In genomic region chr4:150001221-150001860, GRCm38 (mm10) we compare ENCODE assay signal across 8 mouse cellular contexts. TPM values are rescaled to one million over a fixed set of nuclear protein-coding genes. Genes with fewer than 3 reads are reported as not detected.
DNase-seq lines count a peak whose midpoint lies in the region; ATAC-seq and TF ChIP-seq lines count a peak whose summit lies in the region.

No protein-coding gene starts in this region.

- intact Hi-C loops in left cerebral cortex, postnatal 36 days (cut with DNase I) = no loop called here

- ATAC-seq in intestine, postnatal 0 days = no peak
- ATAC-seq in lung, postnatal 0 days = no peak; the same call in 1 of the 2 replicates
- ATAC-seq in forebrain, embryonic 15.5 days (replicated peaks) = no peak

- TF ChIP-seq CTCF in ES-Bruce4 (IDR thresholded peaks at IDR 0.05; ENCODE audit: low read depth, low read length) = no peak
- no peak for TF ChIP-seq CTCF in intestine, postnatal 0 days (IDR thresholded peaks at IDR 0.05; ENCODE audit: low read depth)
- no peak for TF ChIP-seq CTCF in lung, postnatal 0 days (IDR thresholded peaks at IDR 0.05)

- TF ChIP-seq EP300 in ES-Bruce4 (IDR thresholded peaks at IDR 0.05; ENCODE audit: insufficient read depth, low read depth, low read length) = no peak
- TF ChIP-seq EP300 in lung, postnatal 0 days (IDR thresholded peaks at IDR 0.05) = no peak

- no peak for TF ChIP-seq POLR2A in ES-Bruce4 (IDR thresholded peaks at IDR 0.05; ENCODE audit: insufficient read depth, low read length)

- no peaks in the 10 kb centered on the region for H3K9me3 ChIP-seq in ES-Bruce4 (replicated peaks; ENCODE audit: control insufficient read depth, insufficient read depth, low read length, poor library complexity, severe bottlenecking)
- H3K9me3 ChIP-seq in intestine, postnatal 0 days (ENCODE audit: control insufficient read depth) = no peaks in the 10 kb centered on the region
- H3K9me3 ChIP-seq in lung, postnatal 0 days (ENCODE audit: low read length) = no peaks in the 10 kb centered on the region
- H3K9me3 ChIP-seq in forebrain, embryonic 15.5 days = no peaks in the 10 kb centered on the region

- peak overlapping the region; percentile 80 for H3K27ac ChIP-seq in ES-Bruce4 (ENCODE audit: insufficient read depth, low read length)
- H3K27ac ChIP-seq in intestine, postnatal 0 days (ENCODE audit: low read depth, low read length) = peak overlapping the region; percentile 96
- H3K27ac ChIP-seq in lung, postnatal 0 days (ENCODE audit: low read length) = peak overlapping the region; percentile 89
- no peak overlapping the region for H3K27ac ChIP-seq in forebrain, embryonic 15.5 days (replicated peaks)

- peak; percentile 9 for DNase-seq in adrenal gland, postnatal 25 days
- DNase-seq in adrenal gland, postnatal 36 days = no peak
- peak; percentile 65 for DNase-seq in lung, postnatal 0 days (ENCODE audit: low spot score)
- no peak for DNase-seq in c-Kit-positive CD71-positive TER-119-positive erythroid progenitor cells, embryonic 14.5 days (ENCODE audit: low spot score)
- DNase-seq in left cerebral cortex, postnatal 36 days (ENCODE audit: low spot score in 2 of 2) = no peak

- H3K4me1 ChIP-seq in ES-Bruce4 (ENCODE audit: control insufficient read depth, insufficient read depth, low read length) = peaks cover 18% of the 10 kb centered on the region
- H3K4me1 ChIP-seq in intestine, postnatal 0 days (replicated peaks; ENCODE audit: control insufficient read depth, insufficient read depth, low read length) = peaks cover 19% of the 10 kb centered on the region
- H3K4me1 ChIP-seq in lung, postnatal 0 days (ENCODE audit: insufficient read depth, low read depth, low read length) = peaks cover 9% of the 10 kb centered on the region
- H3K4me1 ChIP-seq in forebrain, embryonic 15.5 days = no peaks in the 10 kb centered on the region

- H3K4me2 ChIP-seq in intestine, postnatal 0 days (replicated peaks; ENCODE audit: low read depth) = peak overlapping the region; percentile 69
- peak overlapping the region; percentile 59 for H3K4me2 ChIP-seq in lung, postnatal 0 days (replicated peaks; ENCODE audit: low read depth, low read length)
- no peak overlapping the region for H3K4me2 ChIP-seq in forebrain, embryonic 15.5 days (replicated peaks)

- peak overlapping the region; percentile 2; the same call in 1 of the 2 replicates for H3K9ac ChIP-seq in ES-Bruce4 (ENCODE audit: low read depth, poor library complexity, severe bottlenecking)
- H3K9ac ChIP-seq in intestine, postnatal 0 days (ENCODE audit: low read depth, low read length) = peak overlapping the region; percentile 48
- peak overlapping the region; percentile 59 for H3K9ac ChIP-seq in lung, postnatal 0 days (replicated peaks; ENCODE audit: low read depth)
- no peak overlapping the region for H3K9ac ChIP-seq in forebrain, embryonic 15.5 days (replicated peaks)

- no peaks in the 10 kb centered on the region for H3K36me3 ChIP-seq in ES-Bruce4 (ENCODE audit: control insufficient read depth, insufficient read depth, low read length, poor library complexity, severe bottlenecking)
- H3K36me3 ChIP-seq in intestine, postnatal 0 days (ENCODE audit: control insufficient read depth, insufficient read depth) = peaks cover 5% of the 10 kb centered on the region; the same call in 1 of the 2 replicates
- no peaks in the 10 kb centered on the region for H3K36me3 ChIP-seq in lung, postnatal 0 days (ENCODE audit: insufficient read depth, low read length)
- no peaks in the 10 kb centered on the region for H3K36me3 ChIP-seq in forebrain, embryonic 15.5 days

- WGBS in intestine, postnatal 0 days = 41% methylated on average over 10 of the region's 10 CpGs
- 24% methylated on average over 10 of the region's 10 CpGs for WGBS in lung, postnatal 0 days
- 77% methylated on average over 10 of the region's 10 CpGs for WGBS in forebrain, embryonic 15.5 days

- H3K27me3 ChIP-seq in ES-Bruce4 (ENCODE audit: control insufficient read depth, insufficient read depth, low read length, poor library complexity, severe bottlenecking) = no peaks in the 10 kb centered on the region
- no peaks in the 10 kb centered on the region for H3K27me3 ChIP-seq in intestine, postnatal 0 days (replicated peaks; ENCODE audit: control insufficient read depth, insufficient read depth, low read length)
- no peaks in the 10 kb centered on the region for H3K27me3 ChIP-seq in lung, postnatal 0 days (replicated peaks; ENCODE audit: insufficient read depth, low read length)
- H3K27me3 ChIP-seq in forebrain, embryonic 15.5 days = no peaks in the 10 kb centered on the region

- no peak overlapping the region for H3K4me3 ChIP-seq in ES-Bruce4 (ENCODE audit: low read depth, low read length)
- peak overlapping the region; percentile 35 for H3K4me3 ChIP-seq in intestine, postnatal 0 days (ENCODE audit: low read depth, low read length)
- peak overlapping the region; percentile 47 for H3K4me3 ChIP-seq in lung, postnatal 0 days (ENCODE audit: low read depth, low read length)
- no peak overlapping the region for H3K4me3 ChIP-seq in forebrain, embryonic 15.5 days

RNA-seq across cellular contexts. Expression of gene H6pd, which starts 7.5 kb away (rescaled TPM):
- total RNA-seq in adrenal gland, postnatal 25 days (2021) = 127 and 149 TPM in 2 replicates
- 100 to 1,000 TPM; 152 to 160 TPM for total RNA-seq in adrenal gland, postnatal 36 days (2021)
- polyA plus RNA-seq in ES-Bruce4 (2011; ENCODE audit: insufficient read depth, insufficient read length, low read depth, missing spikeins) = 13.7 and 15.0 TPM in 2 replicates
- polyA plus RNA-seq in intestine, postnatal 0 days (2015; fragmentation: Nextera tagmentation; extraction: Ambion mirVana) = 33.1 and 37.5 TPM in 2 replicates
- polyA plus RNA-seq in lung, postnatal 0 days (2015; fragmentation: Nextera tagmentation; extraction: Ambion mirVana) = 44.8 and 45.8 TPM in 2 replicates
- polyA plus RNA-seq in forebrain, embryonic 15.5 days (2015; fragmentation: Nextera tagmentation; extraction: Ambion mirVana) = 1.2 and 1.5 TPM in 2 replicates
- total RNA-seq in left cerebral cortex, postnatal 36 days (2021) = 10 to 100 TPM; 12.5 to 14.3 TPM

RNA-seq across cellular contexts. Expression of gene Spsb1, which starts 46.5 kb away (rescaled TPM):
- total RNA-seq in adrenal gland, postnatal 25 days (2021) = 23.7 and 25.6 TPM in 2 replicates
- total RNA-seq in adrenal gland, postnatal 36 days (2021) = 10 to 100 TPM; 21.8 to 52.7 TPM
- 28.1 and 28.7 TPM in 2 replicates for polyA plus RNA-seq in ES-Bruce4 (2011; ENCODE audit: insufficient read depth, insufficient read length, low read depth, missing spikeins)
- polyA plus RNA-seq in intestine, postnatal 0 days (2015; fragmentation: Nextera tagmentation; extraction: Ambion mirVana) = 26.4 and 26.5 TPM in 2 replicates
- 14.6 and 19.2 TPM in 2 replicates for polyA plus RNA-seq in lung, postnatal 0 days (2015; fragmentation: Nextera tagmentation; extraction: Ambion mirVana)
- 6.0 and 6.8 TPM in 2 replicates for polyA plus RNA-seq in forebrain, embryonic 15.5 days (2015; fragmentation: Nextera tagmentation; extraction: Ambion mirVana)
- total RNA-seq in left cerebral cortex, postnatal 36 days (2021) = 10 to 100 TPM; 17.1 to 19.0 TPM

Comparison
In these comparisons a context has a peak if more than half of its experiments do, and no peak if none do; other contexts are left out.
1. DNase-seq: peak in adrenal gland, postnatal 25 days (single experiment) and lung, postnatal 0 days (single experiment); none in adrenal gland, postnatal 36 days (0 of 2), c-Kit-positive CD71-positive TER-119-positive erythroid progenitor cells, embryonic 14.5 days (single experiment) and left cerebral cortex, postnatal 36 days (0 of 2).
2. H3K4me3 ChIP-seq: peak in intestine, postnatal 0 days (single experiment) and lung, postnatal 0 days (single experiment); none in ES-Bruce4 (single experiment) and forebrain, embryonic 15.5 days (single experiment).